Mouse (Mus musculus): ENCODE results near the gene Ap5s1. TPM values are rescaled to one million over a fixed set of nuclear protein-coding genes. Genes with fewer than 3 reads are reported as not detected.
A peak's percentile ranks its signal among the peaks of the same experiment; 100 is the strongest.

Ap5s1 gene
- total RNA-seq (2017) = 2.4 and 2.6 TPM in 2 replicates

DNA sequence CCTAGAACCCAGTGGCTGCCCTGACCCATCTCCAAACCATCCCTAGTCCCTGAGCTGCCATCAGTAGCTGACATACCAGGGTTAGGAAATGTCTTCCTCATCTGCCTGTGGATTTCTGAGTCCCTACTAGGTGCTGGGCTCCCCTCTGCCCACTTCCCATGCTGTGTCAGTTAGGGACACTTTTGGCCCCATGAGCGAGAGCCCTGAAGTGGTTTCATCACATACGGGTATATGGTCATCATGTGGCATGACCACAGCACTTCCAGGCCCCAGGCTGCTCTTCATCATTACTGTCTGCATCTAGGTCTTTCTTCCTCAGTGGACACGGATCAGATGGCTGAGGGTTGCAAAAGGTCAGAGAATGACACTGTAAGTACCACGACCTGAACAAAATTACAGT, at the start of gene Ap5s1:
TSS of gene Ap5s1 (plus strand) at position 301 of the 400 bp plus-strand sequence.
- ATAC-seq (replicated peaks; ENCODE audit: low read depth, poor library complexity, severe bottlenecking) = no peak

DNA sequence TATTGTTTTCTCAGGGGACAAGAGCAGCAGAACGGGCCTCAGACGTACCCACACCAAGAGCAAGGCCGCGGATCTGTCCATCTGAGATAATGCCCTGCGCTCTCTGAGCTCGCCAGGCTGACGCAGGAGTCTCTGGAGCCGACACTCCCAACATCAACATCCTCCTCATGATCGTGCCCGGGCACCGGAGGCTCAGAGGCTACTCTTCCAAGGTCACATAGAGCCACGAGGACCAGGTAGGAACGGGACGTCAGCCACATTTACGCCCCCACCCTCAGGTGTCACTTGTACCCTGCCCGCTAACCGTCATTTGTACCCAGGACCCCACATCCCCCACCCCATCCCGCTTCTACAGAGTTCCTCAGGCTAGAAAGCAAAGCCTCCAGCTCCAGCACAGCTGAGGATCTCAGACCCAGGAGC, 47.4 kb upstream of the Ap5s1 start:
- peak; percentile 21; the same call in 1 of the 2 replicates for ATAC-seq (replicated peaks; ENCODE audit: low read depth, poor library complexity, severe bottlenecking)

DNA sequence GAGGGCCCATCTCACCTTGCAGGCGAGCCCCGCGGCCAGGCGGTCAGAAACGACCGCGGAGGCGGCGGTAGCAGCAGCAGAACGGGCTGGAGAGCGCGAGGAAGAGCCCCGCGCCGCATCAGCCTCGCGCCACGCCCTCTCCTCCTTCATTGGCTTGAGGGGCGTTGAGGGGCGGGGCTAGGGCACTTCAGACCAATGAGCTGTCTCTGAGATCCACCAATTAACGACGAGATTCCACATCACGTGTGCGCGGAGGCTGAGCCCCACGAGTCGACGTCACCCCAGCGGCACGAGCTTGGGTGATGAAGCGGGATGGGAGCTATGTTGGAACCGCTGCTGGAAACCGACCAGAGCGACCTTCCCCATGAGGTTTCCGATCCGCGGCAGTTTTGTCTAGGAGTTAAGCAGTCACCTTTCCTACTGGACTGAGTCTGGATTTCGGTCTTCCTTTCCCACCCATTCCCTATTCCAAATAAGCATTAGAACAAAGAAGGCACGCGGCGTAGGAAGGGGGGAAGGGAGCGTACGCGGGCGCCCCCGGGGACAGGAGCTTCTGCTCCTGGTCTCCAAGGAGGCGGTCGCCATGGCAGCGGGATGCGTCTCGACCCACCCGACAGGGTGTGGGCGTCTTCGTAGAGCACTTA, 46.8 kb upstream of the Ap5s1 start, which contains the start of gene 1700037H04Rik:
TSS of gene 1700037H04Rik (minus strand) at position 144 of the 644 bp plus-strand sequence.
- peak; percentile 96 for ATAC-seq (replicated peaks; ENCODE audit: low read depth, poor library complexity, severe bottlenecking)

DNA sequence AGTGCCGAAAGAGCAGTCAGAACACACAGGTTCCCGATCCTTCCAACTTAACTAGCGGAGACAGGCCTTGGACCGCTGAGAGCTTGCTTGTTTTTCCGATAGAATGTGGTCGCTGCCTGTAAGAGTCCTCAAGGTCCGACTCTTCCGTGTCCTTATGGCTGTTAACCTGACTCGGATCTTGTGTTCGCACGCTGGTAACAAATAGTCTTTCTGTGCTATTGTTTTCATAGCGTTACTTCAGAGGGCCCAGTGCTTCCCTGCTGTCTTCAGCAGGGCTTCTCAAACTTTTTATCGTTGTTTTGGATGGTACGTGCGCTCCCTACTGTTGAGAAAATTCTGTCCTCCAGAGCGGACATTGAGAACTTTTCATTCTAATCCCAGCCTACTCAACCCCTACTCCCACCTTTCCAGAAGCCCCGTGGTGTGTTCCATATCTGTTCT, 46.2 kb upstream of the Ap5s1 start:
- peak; percentile 27 for ATAC-seq (replicated peaks; ENCODE audit: low read depth, poor library complexity, severe bottlenecking)

DNA sequence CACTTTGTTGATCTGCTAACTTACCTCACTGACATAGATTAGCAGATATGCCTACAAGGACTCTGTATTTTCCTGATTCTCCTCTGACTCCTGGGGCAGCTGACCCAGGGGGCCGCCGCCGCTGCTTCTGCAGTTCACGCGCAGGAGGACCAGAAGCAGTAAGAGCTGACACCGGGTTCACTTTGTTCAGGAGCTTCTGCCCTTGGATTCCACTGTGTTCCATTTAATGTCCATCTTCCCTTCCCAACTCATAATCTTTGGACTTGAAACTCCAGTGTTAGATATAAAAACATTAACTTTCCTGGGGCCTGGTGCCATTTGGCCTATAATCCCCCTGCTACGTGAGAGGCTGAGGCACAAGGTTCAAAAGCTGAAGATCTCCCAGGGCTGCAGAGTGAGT, 43.0 kb upstream of the Ap5s1 start:
- ATAC-seq (replicated peaks; ENCODE audit: low read depth, poor library complexity, severe bottlenecking) = no peak

DNA sequence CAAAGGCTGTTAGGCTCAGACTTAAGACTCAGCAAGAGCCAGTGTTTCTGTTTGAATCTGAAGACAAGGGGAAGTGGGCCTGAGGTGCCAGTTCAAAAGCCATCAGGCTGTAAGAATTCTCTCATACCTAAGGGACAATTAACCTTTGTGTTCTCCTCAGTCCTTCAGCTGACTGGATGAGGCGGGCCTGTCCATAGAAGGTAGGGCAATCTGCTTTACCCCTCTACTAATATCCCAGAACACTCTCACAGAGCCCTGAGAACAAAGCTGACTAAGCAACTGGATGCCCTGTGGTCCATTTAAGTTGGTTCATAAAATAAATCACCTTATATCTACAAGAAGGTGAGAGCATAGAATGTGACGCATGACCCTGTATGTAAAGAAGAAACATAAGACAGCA, 40.7 kb upstream of the Ap5s1 start:
- no peak for ATAC-seq (replicated peaks; ENCODE audit: low read depth, poor library complexity, severe bottlenecking)

DNA sequence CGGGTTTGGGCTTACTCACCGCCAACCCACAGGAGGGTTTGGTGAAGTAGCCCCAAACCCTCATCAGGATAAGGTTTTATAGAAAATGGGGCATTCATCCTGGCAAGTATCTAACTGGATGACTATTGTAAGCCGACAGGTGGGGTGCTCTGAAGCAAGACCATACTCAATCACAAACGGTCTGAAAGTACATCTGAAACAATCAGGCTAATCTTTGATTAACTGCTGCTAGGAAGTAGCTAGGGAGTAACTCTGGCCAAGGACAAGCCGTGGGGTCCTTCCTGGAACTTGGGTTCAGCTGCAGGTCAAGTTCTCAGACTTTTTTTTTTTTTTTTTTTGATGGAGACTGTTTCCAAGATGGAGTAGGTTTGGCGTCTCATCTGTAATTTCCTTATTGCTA, 38.9 kb upstream of the Ap5s1 start:
- ATAC-seq (replicated peaks; ENCODE audit: low read depth, poor library complexity, severe bottlenecking) = no peak

DNA sequence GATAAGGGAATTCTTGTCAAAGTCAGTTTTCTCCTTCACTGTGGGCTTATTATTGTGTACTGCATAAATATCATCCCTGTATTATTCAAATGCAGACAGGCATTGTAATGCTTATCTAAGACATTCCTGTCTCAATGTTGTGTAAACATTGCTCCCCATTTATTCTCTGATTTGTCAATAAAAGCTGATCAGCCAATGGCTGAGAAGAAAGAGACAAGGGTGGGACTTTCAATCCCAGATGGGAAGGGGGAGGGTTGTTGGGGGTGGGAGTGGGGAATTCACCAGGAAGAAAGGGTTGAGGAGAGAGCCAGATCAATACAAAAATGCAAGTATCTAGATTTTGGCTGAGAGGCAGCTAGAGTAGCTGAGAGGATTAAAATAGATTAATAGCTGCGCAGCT, 38.0 kb upstream of the Ap5s1 start:
- ATAC-seq (replicated peaks; ENCODE audit: low read depth, poor library complexity, severe bottlenecking) = no peak

DNA sequence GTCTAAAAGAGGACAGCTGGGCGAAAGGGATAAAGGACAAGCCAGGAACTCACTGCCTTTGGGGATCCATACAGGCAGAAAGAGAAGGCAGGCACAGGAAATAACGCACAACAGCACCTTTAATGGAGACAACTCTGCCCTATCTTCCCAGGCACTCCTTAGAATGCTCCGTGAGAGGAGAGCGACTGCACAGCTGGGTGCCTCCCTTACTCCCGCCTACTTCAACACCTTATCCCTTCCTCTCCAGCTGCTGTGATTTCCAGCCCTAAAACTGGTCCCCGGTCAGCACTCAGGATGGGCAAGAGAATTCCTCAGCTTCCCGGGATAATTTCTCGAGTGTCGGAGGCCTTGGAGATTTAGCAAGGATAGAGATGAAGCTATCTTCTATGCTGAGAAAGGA, 35.9 kb upstream of the Ap5s1 start:
- ATAC-seq (replicated peaks; ENCODE audit: low read depth, poor library complexity, severe bottlenecking) = no peak

DNA sequence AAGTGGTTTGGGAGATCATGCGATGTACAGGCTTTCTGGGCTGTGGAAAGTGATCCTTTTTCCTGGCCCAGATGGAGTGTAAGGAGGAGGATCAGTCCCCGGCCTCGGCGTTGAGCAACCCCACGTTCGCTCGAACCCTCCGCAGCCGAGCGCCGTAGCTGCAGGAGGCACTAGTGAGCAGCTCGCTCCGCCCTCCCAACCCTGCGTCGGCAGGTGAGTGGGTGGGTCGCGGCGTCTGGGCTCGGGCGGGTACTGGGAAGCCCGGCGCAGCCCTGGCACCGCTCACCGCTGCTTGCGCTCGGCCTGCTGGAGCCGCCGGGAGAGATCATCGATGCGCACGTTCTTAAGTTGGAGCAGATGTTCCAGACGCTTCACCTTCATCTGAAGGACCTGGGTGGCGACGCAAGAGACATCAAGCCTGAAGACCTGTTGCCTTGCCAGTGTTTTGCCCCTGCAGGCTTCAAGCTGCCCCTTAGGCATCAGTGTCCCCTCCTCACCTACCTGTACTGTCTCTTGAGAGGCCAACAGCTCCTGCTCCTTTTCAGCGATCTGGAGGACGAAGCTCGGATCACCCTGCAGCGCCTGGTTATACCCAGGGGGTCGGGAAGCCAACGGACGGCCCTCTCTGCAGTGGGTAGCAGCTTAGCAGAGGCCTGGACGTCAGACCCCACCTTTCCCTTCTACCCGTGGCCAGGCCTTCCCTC, 35.3 kb upstream of the Ap5s1 start:
- no peak; the same call in 1 of the 2 replicates for ATAC-seq (replicated peaks; ENCODE audit: low read depth, poor library complexity, severe bottlenecking)

DNA sequence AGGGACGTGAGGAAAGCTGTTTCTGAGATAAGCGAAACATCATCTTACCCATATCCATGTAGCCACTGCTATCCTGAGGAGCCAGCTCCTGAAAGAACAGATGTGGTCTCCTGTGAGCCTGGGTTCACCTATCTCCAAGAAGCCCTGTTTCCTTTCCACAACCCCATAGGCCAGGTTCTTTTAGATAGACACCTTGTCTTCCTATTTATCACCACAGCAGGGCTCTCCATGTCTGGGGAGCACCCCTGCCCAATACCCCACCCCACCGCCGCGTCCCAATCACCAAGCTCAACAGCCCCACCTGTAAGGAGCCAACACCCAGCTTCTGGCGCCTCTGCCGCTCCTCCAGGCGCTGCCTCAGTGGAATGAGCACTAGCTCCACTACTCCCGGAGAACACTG, 34.6 kb upstream of the Ap5s1 start:
- no peak for ATAC-seq (replicated peaks; ENCODE audit: low read depth, poor library complexity, severe bottlenecking)

DNA sequence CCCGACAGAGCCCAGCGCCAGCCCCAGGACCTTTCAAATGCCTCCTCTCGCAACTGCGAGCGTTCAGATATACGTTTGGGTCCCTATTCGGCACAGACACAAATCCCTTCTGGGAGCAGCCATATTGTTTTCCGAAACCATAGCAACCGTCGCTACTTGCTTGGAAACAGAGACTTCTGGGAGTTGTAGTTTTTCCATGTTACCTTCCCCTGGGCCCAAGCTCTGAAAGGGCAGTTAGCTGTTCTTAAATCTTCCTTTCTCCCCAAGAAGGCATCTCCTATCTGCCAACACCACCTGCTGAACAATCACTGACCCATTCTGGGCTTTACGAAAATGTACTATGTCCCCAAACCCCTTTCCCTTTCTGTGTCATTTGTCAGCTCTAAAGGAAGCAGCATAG, 32.2 kb upstream of the Ap5s1 start:
- peak; percentile 71 for ATAC-seq (replicated peaks; ENCODE audit: low read depth, poor library complexity, severe bottlenecking)

DNA sequence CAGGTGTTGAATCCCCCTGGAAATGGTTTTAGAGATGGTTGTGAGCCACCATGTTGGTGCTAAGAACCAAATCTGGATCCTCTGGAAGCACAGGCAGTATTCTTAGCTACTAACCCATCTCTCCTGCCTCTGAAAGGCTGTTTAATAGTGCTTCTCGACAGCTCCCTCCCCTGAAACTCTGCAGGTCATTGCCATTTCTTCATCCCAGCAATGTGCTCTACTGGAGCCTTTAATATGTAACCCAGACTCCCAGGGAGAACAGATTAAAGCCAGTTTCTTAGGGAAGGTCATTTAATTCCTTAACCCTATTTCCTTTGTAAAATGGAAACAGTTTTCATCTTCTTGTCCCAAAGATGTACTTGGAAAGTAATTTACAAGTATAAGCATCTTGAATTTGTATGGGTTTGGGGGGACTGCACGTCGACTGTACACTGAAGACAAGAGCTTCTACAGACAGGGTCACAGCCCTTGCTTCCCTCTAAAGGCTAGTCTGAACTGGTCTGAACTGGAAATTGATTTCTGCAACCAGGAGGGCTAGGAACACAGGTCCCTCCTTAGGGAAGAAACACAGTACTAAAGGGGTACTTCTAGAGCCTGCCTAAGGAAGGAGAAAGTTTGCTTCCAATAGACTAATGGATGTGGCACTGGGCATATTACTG, 31.5 kb upstream of the Ap5s1 start:
- ATAC-seq (replicated peaks; ENCODE audit: low read depth, poor library complexity, severe bottlenecking) = no peak

DNA sequence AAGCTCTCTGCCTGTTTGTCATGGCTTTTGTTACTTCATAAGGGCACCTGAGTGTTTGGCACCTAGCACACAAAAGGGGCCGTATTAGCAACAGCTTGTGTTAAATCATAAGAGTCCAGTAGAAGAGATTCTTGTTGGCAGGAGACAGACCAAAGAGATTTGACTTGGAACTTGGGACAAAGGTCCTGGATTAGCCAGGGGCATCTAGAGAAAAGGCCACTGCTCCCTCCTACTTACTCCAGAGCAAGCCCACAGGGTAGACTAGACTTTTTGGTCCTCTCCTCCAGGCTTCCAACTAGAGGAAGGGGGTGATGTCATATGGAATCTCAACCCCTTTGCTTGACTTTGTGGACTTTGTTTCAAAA, 31.0 kb upstream of the Ap5s1 start:
- ATAC-seq (replicated peaks; ENCODE audit: low read depth, poor library complexity, severe bottlenecking) = no peak

DNA sequence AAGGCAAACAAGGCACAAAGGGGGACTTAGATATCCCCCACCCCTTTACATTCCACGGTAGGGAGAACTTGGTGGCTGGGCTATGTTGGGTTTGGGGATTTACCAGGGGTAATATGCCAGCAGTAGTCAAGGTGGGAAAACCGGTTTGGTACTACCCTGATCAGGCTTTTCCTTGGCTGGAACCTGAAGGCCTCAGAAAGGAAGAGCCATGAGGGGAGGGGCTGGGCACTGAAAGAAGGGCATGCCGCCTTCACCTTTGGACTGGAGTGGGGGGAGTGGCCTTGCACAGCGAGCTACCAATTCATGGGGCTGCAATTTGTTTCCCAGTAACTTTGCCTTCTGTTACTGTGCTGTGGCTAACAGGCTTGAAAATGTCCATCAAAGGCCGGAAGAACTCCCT, 30.4 kb upstream of the Ap5s1 start:
- no peak for ATAC-seq (replicated peaks; ENCODE audit: low read depth, poor library complexity, severe bottlenecking)

DNA sequence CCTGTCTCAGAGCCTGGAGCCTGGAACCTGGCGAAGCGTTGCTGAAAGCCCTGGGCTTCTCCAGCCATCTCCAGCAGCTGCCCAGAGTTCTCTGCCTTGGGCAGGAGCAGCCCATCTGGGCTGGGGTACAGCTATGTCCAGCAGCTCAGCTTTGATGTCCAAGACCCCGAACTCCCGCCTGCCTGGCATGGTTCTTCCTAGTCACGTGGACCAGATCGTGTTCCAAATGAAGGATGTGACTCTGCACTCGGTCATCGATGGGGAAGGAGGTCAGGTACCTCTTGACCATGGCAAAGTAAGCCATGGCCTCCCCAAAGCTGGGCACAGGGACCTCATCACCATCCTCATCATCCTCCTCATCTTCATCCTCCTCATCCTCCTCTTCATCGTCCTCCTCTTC, 28.9 kb upstream of the Ap5s1 start:
- no peak for ATAC-seq (replicated peaks; ENCODE audit: low read depth, poor library complexity, severe bottlenecking)

DNA sequence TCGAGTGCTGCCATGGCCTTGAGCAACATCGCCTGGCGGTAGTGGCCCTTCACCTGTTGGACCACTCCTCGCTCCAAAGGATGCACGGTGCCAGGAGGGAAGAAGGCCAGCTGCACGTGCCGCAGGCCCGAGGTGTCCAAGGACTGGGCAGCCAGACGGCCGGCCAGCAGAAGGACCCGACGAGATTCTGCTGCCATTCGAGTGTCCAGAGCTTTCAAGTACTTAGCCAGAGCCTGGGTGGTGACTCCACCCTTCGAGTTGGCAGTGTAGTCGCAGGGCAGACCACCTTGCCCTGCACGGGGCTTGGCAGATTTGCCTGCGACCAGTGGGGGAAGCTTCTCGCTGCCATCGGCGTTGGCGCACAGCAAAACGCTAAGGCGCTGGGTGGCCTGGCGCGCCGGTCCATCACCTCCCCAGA, 28.0 kb upstream of the Ap5s1 start:
- ATAC-seq (replicated peaks; ENCODE audit: low read depth, poor library complexity, severe bottlenecking) = no peak

DNA sequence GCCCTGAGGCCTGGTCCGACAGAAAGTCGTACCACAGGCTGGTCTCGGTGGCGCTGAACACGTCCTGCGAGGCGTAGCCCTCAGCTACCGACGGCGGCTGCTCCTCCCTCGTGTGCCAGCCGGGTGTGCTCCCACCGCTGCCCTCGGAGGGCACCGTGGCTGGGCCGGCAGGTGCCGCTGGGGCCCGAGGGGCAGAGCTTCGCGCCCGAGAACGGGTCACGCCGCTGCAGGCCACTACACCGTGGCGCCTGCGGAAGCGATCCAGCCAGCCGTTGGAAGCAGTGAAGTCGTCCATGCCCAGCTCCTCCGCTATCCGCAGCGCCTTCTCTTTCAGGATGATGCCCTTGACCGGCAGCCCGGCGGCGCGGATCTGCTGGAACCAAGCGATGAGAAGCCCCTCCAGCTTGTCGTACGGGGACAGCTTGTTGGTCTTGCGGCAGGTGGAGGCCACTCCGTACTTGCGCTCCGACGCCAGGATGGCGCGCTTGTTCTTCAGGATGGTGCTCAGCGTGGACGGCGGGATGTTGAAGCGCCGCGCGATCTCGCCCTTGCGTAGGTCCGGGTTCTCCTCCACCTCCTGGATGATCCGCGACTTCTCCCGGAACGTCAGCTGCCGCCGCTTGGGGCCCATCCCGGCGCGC, 27.5 kb upstream of the Ap5s1 start:
- peak; percentile 48 for ATAC-seq (replicated peaks; ENCODE audit: low read depth, poor library complexity, severe bottlenecking)

DNA sequence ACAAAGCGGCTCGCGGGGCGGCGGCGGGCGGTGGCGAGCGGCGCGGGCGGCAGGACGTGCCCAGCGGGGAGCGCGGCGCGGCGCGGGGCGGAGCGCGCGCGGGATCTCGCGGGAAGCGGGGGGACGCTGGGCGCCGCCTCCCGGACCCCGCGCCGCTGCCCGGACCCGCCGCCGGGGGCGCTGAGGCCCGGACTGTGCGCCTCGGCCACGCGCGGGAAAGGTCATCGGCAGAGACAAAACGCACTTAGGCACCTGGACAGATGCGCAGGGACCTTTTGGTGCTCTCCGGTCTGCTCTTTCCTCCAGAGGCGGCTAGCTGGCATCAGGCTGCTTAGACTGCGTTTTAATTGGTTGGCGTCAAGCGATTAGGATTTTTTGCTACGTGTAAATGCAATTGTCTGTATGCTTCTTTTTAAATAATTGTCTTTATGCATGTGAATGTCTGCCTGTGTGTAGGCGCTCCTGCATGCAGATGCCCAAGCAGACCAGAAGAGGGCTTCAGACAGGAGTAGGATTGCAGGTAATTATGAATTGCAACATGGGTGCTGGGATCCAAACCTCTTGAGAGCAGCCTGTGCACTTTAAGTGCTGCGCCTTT, 26.8 kb upstream of the Ap5s1 start, which contains the start of gene Cenpb:
TSS of gene Cenpb (minus strand) at position 78 of the 598 bp plus-strand sequence.
- ATAC-seq (replicated peaks; ENCODE audit: low read depth, poor library complexity, severe bottlenecking) = peak; percentile 53

DNA sequence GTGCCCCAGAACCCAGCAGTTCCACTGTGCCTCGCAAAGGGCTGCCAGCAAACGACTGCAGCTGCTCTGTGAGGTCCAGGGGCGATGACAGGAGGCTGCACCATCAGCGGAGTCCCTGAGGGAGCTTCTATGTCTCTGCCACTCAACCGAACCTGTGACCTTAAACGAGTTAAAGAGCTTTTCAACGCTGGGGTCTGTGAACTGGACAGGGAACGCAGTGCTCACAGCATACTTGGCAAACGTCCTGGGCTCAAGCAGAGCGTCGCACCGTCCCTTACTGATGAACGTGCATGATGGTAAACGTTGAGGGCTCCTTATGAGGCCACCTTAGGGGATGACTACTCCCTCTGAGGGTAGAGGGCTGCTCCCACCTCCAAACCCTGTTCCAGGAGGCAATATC, 20.5 kb upstream of the Ap5s1 start:
- ATAC-seq (replicated peaks; ENCODE audit: low read depth, poor library complexity, severe bottlenecking) = no peak

Data from common myeloid progenitor, adult 5-6 weeks (primary cell).